Mouse (Mus musculus) right cerebral cortex, adult 2 months (tissue): Measurements from ENCODE around the gene Rnf128.
A peak's percentile ranks its signal among the peaks of the same experiment; 100 is the strongest.

Experiments used
- DNase-seq, 2 experiments: peaks; one replicate each; pipeline ENCODE4 v3.0.0; 2021 to 2022; ENCODE audit warnings: low spot score in 2 of 2

Rnf128 gene

DNA sequence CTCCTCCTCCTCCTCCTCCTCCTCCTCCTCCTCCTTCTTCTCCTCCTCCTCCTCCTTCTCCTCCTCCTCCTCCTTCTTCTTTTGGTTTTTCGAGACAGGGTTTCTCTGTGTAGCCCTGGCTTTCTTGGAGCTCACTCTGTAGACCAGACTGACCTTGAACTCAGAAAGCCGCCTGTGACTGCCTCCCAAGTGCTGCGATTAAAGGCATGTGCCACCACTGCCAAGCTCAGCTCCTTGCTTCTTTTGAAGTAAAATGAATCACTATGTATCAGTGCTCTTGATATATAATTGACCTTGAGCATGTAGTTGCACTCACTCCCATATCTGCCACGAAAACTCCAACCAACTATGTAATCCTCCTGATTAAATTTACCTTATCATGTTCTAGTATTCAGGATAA lies 59.0 kb downstream of the Rnf128 start:
- no peak for DNase-seq

DNA sequence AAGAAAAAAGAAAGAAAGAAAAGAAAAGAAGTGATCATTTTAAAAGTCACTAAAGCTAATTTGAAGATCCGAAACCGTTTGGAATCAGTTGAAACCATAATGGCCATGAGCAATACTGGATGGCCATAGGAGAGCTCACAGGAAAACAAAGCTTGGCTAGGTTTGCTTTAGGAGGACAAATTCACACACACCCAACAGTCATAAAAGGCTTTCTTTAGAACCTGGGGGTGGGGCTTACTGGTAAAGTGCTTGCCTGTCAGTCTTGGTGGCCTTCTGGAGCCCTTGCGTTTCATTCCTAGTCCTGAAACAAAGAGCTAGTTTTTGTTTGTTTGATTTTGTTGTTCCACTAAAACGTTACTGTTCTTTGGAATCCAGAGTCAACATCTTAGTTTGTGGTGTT lies 71.6 kb downstream of the Rnf128 start:
- DNase-seq: no peak

DNA sequence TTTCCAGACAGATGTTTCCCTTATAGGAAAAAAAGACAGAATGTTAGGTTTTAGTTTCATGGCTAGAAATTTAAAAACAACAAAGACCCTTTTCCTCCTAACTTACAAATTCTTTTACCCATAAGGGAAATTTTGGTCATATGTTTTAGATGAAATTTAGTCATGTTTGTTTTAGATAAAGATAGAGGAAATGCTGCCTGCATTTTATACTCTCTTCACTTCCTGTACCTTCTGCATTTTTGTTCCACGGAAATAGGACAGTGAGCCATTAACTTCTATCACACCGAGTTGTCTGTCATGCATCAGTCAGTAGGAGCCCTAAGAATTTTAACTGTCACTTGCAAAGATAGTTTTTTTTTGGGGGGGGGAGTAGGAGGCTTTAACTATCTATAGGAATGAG lies 76.6 kb downstream of the Rnf128 start:
- DNase-seq: no peak

GRCm38 (mm10) chrX:139640418-139640817 lies 77.3 kb downstream of the Rnf128 start:
- DNase-seq: no peak

- no peak for DNase-seq
Measured at GRCm38 (mm10) chrX:139652226-139652625, 89.1 kb downstream of the Rnf128 start.

DNA sequence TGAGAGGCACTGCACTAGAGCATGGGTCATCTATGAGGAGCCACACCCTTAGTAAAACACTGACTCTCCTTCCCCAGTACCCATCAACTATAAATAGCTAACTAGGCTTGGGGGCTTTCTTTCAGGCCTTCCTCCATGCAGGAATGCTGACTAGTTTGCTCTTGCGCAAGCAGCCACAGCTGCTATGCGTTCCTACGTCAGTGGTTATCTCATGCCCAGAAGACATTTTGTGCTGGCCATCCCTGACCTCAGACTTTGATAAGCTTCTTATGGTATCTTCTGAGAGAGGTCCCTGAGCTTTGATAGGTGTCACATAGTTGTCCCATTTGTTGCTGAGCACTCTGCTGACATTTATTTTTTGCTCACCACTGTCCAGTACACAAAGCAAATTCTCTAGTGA lies 90.2 kb downstream of the Rnf128 start:
- no peak for DNase-seq

- DNase-seq: no peak
Measured at GRCm38 (mm10) chrX:139654350-139655063, 91.4 kb downstream of the Rnf128 start.

DNA sequence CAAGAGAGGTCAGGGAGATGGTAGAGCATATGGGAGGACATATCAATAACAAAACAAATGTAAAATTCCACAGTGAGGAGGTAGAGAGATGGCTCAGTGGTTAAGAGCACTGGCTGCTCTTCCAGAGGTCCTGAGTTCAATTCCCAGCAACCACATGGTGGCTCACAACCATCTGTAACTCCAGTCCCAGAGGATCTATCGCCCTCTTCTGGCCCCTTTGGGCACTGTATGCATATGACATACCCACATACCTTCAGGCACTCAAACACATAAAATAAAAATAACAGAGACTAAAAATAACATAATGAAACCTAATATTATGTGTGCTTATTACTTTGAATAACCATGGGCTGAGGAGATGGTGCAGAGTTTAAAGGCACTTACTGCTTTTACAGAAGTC lies 99.0 kb downstream of the Rnf128 start:
- DNase-seq: no peak

DNA sequence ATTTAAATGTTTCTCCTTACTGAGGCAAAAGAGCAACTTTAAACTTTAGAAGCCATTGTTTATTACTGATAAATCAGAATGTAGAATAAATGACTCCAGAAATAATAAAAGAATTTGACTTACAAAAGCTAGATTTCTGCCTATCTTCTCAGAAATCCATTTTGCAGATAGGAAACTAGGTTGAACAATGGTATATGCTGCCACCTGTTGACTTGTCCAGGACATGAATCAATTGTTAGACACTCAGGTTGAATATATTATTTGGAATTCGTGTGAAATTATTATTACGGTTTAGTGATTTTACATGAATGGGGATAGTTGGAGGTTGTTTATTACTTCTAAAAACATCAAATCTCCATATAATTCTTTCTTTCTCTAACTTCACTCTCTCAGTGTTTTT lies 102.7 kb downstream of the Rnf128 start:
- DNase-seq: no peak

- peak in 1 of 2 experiments; percentile 3 for DNase-seq
Measured at GRCm38 (mm10) chrX:139684410-139684774, 121.3 kb downstream of the Rnf128 start.

DNA sequence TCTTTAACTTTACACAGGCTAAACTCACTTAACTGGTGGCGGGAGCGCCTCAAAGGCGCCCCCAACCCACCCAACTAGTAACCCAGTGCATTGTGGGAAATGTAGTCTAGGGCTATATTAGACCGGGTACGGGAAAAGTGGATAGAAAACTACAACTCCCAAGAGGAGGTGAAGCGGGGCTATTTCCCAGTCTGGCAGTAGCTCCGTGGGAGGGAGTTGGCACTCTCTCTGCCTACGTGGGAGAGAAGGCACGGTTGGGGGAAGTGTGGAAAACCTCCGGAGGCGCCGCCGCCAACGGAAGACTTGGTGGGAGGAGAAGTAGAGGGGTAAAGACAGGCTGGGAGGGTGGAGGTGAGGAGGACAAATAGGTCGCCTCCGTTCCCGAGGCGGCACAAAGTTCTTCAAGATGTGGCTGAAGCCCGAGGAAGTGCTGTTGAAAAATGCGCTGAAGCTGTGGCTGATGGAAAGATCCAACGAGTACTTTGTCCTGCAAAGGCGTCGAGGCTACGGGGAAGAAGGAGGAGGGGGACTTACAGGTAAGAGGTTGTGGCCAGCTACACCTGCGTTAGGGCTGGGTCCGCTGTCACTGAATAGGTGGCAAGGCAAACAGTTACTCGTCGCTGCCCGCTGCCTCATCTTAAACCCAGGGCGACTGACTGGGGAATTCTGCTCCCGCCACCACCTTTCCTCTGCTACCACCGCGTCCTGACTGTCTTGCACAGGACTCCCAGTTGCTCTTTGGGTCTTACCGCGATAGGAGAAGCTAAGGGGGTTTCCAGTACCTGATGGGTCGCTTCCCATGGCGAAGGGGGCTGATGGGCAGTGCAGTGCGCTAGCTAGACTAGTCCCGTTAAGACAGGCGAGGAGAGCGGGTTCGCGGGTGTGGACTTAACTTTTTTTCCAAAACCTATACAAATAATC lies 121.9 kb downstream of the Rnf128 start, which contains the start of gene Tbc1d8b:
Gene Tbc1d8b, plus strand, starts transcription at position 222 of the 921 bp plus-strand sequence.
- DNase-seq: peak; percentile 61 to 76

- DNase-seq: no peak
Measured at GRCm38 (mm10) chrX:139714381-139714780, 151.3 kb downstream of the Rnf128 start, which contains the start of gene Gm15013. Gene Gm15013 (minus strand): TSS chrX:139714481.

DNA sequence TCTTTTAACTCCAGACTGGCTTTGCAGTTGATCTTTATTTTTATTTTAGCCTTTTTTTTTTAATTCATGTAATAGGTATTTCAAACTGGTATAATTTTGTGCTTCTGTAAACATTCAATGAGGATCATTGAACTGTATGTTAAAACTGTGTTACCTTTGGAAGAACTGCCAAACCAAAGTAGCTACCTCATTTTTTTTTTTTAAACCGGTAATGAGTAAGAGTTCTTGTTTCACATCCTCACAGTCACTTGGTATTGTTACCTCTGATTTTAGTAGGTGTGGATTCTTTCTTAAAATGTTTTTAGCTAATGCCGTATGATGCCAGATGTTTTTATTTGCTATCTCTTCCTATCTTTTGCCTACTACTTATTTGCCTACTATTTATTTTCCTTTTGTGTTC lies 159.2 kb downstream of the Rnf128 start:
- DNase-seq: no peak
